Mouse (Mus musculus) kidney, adult 2 months (tissue): ENCODE results near the gene Prr23a1. TPM values are rescaled to one million over a fixed set of nuclear protein-coding genes. Genes with fewer than 3 reads are reported as not detected.

Source experiments
- DNase-seq: peaks from one replicate; pipeline ENCODE4 v3.0.0; 2021
- H3K27ac ChIP-seq: fragments of 200-500 bp; 2 replicates; pipeline ENCODE4 v1.5.1; 2012; ENCODE audit warnings: low read depth, low read length, control low read depth, inconsistent platforms; ENCODE audit not compliant: insufficient read depth
- H3K27me3 ChIP-seq: fragments of 200-500 bp; replicated peaks from 2 replicates; pipeline ENCODE4 v1.6.1; 2012; ENCODE audit warnings: mild to moderate bottlenecking, moderate library complexity, low read length, inconsistent platforms; ENCODE audit not compliant: control insufficient read depth, insufficient read depth
- H3K36me3 ChIP-seq: fragments of 200-500 bp; 2 replicates; pipeline ENCODE4 v1.6.1; 2012; ENCODE audit warnings: mild to moderate bottlenecking, moderate library complexity, low read length, inconsistent platforms; ENCODE audit not compliant: control insufficient read depth, insufficient read depth
- H3K4me1 ChIP-seq: fragments of 200-500 bp; 2 replicates; pipeline ENCODE4 v1.6.1; 2011; ENCODE audit warnings: low read length; ENCODE audit not compliant: control insufficient read depth, insufficient read depth
- H3K4me3 ChIP-seq: fragments of 200-500 bp; 2 replicates; pipeline ENCODE4 v1.5.1; 2011; ENCODE audit warnings: mild to moderate bottlenecking, low read depth, low read length, control low read depth; ENCODE audit not compliant: insufficient read depth
- CTCF ChIP-seq: fragments of 200-500 bp; conservative IDR thresholded peaks from 2 replicates; pipeline ENCODE4 v1.5.1; 2011; ENCODE audit warnings: low read depth, mild to moderate bottlenecking, control low read depth, low read length, moderate library complexity, mixed read lengths; ENCODE audit not compliant: insufficient read depth, insufficient read length
- POLR2A ChIP-seq: fragments of 200-500 bp; IDR thresholded peaks from one replicate; pipeline ENCODE4 v1.6.1; 2011; ENCODE audit warnings: low read depth, low read length, control low read depth
- WGBS: fragments of 180-500 bp; shearing (Covaris S2); methylation state at CpG from one replicate; pipeline ENCODE4 v1.1.7; 2018; 5-methylcytosine and 5-hydroxymethylcytosine counted together
- polyA plus RNA-seq: library from polyadenylated mRNA; depleted of rRNA; stranded (reverse); fragments of >200 nt; gene quantifications from 2 replicates; pipeline ENCODE4 v1.2.3, GENCODE M21; 2012; rRNA removed

Gene Prr23a1
- polyA plus RNA-seq, 1 experiment: not detected

GRCm38 (mm10) chr9:98837537-98838074 is 4.7 kb upstream of the Prr23a1 start:
- Histone ChIP-seq H3K4me3 (no peak overlapping the region), H3K4me1 (no peaks in the 10 kb centered on the region), H3K36me3 (no peaks in the 10 kb centered on the region), H3K27ac (no peak overlapping the region), H3K27me3 (no peaks in the 10 kb centered on the region; the same call in 1 of the 2 replicates)
- TF ChIP-seq POLR2A: no peak
- TF ChIP-seq CTCF: no peak
- DNase-seq: no peak
- 37% methylated on average over 7 of the region's 7 CpGs for WGBS

DNA sequence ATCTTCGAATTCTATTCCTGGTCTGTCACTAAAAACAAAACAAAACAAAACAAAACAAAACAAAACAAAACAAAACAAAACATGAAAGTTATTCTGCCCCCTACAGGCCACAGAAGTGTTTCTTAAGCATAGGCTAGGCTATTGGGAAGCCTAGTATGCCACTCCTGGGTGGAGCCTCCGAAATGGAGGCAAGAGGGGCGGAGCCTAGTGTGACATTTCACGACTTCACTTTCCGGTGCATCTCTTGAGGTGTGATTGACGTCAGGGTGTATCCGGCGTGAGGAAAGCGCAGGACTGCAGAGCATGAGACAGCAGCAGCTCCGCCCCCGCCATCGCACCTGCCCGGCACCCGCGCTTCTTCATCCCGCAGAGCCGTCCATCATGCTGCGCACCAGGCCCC is 13.9 kb downstream of the Prr23a1 start, which contains the start of gene Prr23a2:
Gene Prr23a2, plus strand, starts transcription at position 285 of the 400 bp plus-strand sequence.
- Histone ChIP-seq H3K27ac (no peak within 1 kb of the TSS), H3K36me3 (no peaks in the 10 kb centered on the region), H3K4me1 (no peaks in the 10 kb centered on the region), H3K27me3 (no peaks in the 10 kb centered on the region), H3K4me3 (no peak within 1 kb of the TSS)
- DNase-seq: no peak
- 78% methylated on average over 18 of the region's 18 CpGs for WGBS
- TF ChIP-seq CTCF (no peak), POLR2A (no peak)

GRCm38 (mm10) chr9:98863463-98863862 is 21.2 kb downstream of the Prr23a1 start:
- H3K27ac ChIP-seq: no peak overlapping the region
- H3K36me3 ChIP-seq: no peaks in the 10 kb centered on the region
- WGBS: 74% methylated on average over 3 of the region's 3 CpGs
- H3K4me3 ChIP-seq: no peak overlapping the region
- no peaks in the 10 kb centered on the region for H3K4me1 ChIP-seq
- no peak for TF ChIP-seq POLR2A
- peak; percentile 44 for TF ChIP-seq CTCF
- no peaks in the 10 kb centered on the region for H3K27me3 ChIP-seq
- no peak for DNase-seq

DNA sequence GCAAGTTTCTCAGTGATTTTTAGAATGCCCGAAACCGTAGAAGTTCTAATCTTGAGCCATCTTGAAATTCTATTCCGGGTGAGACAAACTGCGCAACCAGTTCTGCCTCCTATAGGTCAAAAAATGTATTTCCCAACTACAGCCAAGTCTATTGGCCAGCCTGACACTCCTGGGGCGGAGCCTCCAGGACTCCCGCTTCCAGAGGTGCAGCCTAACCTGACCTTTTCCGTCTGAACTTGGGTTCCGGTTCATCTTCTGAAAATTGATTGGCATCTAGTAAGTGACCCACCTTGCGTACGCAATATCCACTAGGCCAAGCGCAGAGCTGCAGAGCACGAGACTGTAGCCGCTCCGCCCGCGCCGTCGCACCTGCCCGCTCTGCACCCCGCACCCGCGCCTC is 22.3 kb downstream of the Prr23a1 start, which contains the start of gene Prr23a3:
Gene Prr23a3, plus strand, starts transcription at position 197 of the 400 bp plus-strand sequence.
- 69% methylated on average over 22 of the region's 22 CpGs for WGBS
- no peak for TF ChIP-seq POLR2A
- TF ChIP-seq CTCF: no peak
- Histone ChIP-seq H3K4me3 (no peak within 1 kb of the TSS), H3K36me3 (no peaks in the 10 kb centered on the region), H3K27ac (no peak within 1 kb of the TSS), H3K4me1 (no peaks in the 10 kb centered on the region), H3K27me3 (no peaks in the 10 kb centered on the region)
- no peak for DNase-seq

Other genes starting within 250 kb of the Prr23a1 start
- gene Mrps22, start 240.8 kb upstream of the Prr23a1 start, polyA plus RNA-seq: 19.7 and 22.4 TPM in 2 replicates
- not detected in 2 replicates for gene Prr23a2, start 14.0 kb downstream of the Prr23a1 start, polyA plus RNA-seq
- gene Prr23a3, start 22.3 kb downstream of the Prr23a1 start, polyA plus RNA-seq: not detected in 2 replicates
- not detected in 2 replicates for gene 7420426K07Rik, start 60.6 kb downstream of the Prr23a1 start, polyA plus RNA-seq
- not detected in 2 replicates for gene Foxl2, start 112.8 kb downstream of the Prr23a1 start, polyA plus RNA-seq
- gene Faim, start 143.9 kb downstream of the Prr23a1 start, polyA plus RNA-seq: 3.5 and 4.5 TPM in 2 replicates
- 0.25 and 0.37 TPM in 2 replicates for gene Gm1123, start 193.2 kb downstream of the Prr23a1 start, polyA plus RNA-seq